Mouse (Mus musculus) telencephalon, adult 2 months (tissue): ENCODE measurements around the gene Hpd.
A peak's percentile ranks its signal among the peaks of the same experiment; 100 is the strongest.
"Not testable (repeated sequence)": the region's sequence is repeated elsewhere in the genome, so short reads cannot be mapped to it uniquely, and the experiment has no call there.

Experiments
- DNase-seq: peaks from one replicate; pipeline ENCODE4 v3.0.0-alpha.2; 2011; ENCODE audit warnings: low read depth, low spot score

Gene Hpd

GRCm38 (mm10) chr5:123182651-123183050 lies at the start of gene Hpd:
Gene Hpd, minus strand, starts transcription at chr5:123182727.
- DNase-seq: no peak

- no peak for DNase-seq
Observed at GRCm38 (mm10) chr5:123232180-123232579, 49.7 kb upstream of the Hpd start.

DNA sequence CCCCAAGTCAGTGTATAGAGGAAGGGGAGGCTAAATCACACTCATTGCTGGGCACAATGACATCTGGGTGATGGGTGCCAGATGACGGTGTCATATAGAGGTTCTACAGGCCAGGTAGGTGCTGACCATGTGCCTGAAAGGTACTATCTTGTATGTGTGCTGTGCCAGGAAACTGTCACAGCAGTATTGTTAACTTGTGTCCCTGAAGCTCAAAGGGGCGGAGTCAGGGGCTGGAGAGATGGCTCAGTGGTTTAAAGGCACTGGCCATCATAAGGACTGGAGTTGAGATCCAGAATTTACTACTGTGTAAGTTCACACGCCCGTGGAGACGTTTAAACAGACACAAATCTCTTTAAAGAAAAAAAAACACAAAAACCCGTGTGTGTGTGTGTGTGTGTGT lies 46.8 kb upstream of the Hpd start:
- DNase-seq: no peak

GRCm38 (mm10) chr5:123228524-123228922 lies 46.0 kb upstream of the Hpd start:
- no peak for DNase-seq

DNA sequence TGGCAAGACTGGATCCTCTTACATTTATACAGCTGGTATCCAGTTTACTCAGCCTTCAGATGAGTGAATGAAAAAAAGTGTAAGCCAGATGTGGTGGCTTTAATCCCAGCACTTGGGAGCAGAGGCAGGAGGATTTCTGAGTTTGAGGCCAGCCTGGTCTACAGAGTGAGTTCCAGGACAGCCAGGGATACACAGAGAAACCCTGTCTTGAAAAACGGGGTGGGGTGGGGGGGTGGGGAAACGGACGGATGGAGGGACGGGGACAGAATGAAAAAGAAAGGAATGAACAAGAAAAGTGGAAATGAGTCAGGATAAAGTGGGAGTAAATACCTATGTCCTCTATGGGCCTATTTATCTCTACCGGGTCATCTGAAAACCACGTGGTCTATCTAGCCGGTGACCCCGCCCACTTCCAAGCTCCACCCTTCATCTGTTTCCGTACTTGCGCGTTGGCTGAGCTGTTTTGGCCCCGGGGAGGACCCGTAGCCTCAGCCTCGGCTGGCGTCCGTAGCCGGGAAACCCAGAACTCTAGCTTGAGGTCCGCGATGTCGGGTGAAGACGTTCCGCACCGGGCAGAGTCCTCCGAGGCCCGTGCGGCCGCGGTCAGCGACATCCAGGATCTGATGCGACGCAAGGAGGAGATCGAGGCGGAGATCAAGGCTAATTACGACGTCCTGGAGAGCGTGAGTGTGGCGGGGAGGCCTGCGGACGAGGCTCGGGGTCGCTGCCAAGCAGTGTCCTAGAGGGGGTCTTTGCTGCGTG lies 45.4 kb upstream of the Hpd start:
- peak; percentile 94 for DNase-seq

- no peak for DNase-seq
Observed at GRCm38 (mm10) chr5:123226851-123227250, 44.3 kb upstream of the Hpd start.

DNA sequence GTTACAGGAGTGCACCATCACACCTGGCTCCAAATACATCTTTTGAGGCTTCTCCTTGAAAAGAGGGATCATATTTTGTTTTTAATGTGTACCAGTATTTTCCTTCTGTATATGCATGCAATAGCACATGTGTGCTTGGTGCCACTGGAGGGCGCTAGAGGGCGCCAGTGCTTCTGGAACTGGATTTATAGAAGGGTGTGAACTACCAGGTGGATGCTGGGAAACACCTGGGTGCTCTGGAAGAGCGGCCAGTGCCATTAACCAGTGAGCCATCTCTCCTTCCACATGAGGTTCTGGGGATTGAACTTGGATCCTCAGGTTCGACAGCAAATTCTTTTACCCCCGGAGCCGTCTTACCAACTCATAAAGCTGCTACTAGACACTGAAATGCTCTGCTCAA lies 41.3 kb upstream of the Hpd start:
- not testable (repeated sequence) for DNase-seq

GRCm38 (mm10) chr5:123223051-123223410 lies 40.5 kb upstream of the Hpd start:
- DNase-seq: no peak

GRCm38 (mm10) chr5:123222346-123223050 lies 40.0 kb upstream of the Hpd start:
- DNase-seq: not testable (repeated sequence)

DNA sequence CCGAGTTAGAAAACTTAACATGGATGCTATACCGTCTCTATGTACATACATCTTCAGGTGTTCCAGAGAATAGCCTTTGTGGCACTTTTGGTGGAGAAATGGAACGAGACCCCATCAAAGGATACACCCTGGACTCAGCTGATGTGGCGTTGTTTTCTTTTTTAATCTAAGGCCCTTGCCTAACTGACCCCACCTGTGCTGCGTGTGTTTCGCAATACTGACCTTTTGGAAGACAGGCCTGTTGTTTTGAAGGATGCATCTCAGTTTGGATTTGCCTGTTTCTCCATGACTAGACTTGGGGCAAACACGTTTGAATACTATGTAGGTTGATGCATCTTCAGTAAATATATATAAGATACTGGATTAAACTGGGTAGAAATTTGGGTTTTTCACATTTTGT lies 21.1 kb upstream of the Hpd start:
- DNase-seq: not testable (repeated sequence)

- DNase-seq: not testable (repeated sequence)
Observed at GRCm38 (mm10) chr5:123202771-123203170, 20.2 kb upstream of the Hpd start.

DNA sequence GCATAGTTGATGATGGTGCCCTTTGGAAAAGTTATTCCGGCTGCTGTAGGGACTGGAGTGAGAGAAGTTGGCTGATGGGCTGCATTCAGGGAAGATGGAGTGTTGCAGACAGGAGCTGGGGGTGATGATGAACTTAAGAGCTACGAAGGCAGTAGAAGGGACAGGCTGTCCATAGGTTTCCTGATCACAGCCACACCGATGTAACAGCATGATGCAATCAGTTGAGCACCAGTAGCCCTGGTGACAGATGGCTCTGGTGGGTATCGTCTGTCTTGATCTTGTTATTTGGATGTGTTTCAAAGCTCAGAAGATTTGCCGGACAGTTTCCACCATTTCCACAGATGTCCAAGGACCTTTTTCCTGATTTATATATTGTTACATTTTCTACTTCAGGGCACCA lies 19.5 kb upstream of the Hpd start:
- DNase-seq: no peak

- no peak for DNase-seq
Observed at GRCm38 (mm10) chr5:123201523-123201892, 19.0 kb upstream of the Hpd start.

- not testable (repeated sequence) for DNase-seq
Observed at GRCm38 (mm10) chr5:123200816-123201522, 18.4 kb upstream of the Hpd start.

DNA sequence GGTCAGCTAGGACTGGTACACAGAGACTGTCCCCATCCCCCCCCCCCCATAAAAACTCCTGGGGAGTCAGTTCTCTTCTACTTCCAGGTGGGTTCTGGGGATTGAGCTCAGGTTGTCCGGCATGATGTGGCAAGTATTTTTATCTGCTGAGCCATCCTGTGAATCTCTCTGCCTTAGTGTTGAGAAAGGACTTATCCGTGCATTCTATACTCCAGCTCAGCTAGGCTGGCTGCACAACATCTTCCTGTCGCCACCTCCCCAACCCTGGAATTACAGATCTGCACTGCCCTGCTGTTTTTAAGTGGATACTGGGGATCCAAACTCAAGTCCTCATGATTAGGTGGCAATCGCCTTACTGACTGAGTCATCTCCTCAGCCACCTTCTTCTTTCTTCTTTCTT lies 16.0 kb upstream of the Hpd start:
- DNase-seq: no peak

- no peak for DNase-seq
Observed at GRCm38 (mm10) chr5:123196746-123197145, 14.2 kb upstream of the Hpd start.

GRCm38 (mm10) chr5:123195500-123196000 lies 13.0 kb upstream of the Hpd start:
- DNase-seq: no peak

DNA sequence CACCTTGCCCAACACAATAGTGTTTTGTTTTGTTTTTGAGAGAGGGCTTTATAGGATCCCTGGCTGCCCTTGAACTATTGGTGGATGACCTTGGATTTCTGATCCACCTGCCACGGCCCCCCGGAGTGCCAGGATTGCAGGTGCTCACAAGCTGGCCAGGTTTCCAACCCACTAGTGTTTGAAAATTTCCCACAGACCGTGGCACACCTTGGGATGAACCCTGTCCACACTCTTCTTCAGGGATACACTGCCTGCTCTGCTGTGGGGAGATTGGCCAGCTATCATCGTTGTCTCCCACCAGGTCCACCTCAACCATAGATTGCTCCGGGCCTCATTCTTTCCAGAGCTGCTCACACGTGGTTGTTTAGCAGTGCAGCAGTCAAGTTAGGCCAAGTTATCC lies 12.3 kb upstream of the Hpd start:
- no peak for DNase-seq

- no peak for DNase-seq
Observed at GRCm38 (mm10) chr5:123193436-123193835, 10.9 kb upstream of the Hpd start.

- DNase-seq: no peak
Observed at GRCm38 (mm10) chr5:123192606-123193150, 10.2 kb upstream of the Hpd start.

- DNase-seq: no peak
Observed at GRCm38 (mm10) chr5:123191427-123191826, 8.9 kb upstream of the Hpd start.

DNA sequence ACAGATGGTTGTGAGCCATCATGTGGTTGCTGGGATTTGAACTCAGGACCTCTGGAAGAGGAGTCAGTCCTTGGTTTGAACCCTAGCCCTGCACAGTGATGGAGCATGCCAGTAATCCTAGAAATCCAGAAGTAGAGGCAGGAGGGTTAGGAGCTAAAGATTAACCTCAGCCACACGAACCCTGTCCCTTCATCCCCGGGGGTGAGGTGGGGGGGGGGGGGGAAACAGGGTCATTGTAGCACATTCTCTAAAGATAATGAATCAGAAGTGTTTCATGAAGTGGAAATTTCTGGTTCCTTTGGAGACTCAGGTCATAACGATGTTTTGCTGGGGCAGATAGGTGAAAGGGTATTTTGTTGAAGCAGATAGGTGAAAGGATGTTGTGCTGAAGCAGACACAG lies 8.4 kb upstream of the Hpd start:
- DNase-seq: no peak
